Mouse (Mus musculus) liver, embryonic 14.5 days (tissue): Measurements from ENCODE around the gene Polr3h. TPM values are rescaled to one million over a fixed set of nuclear protein-coding genes. Genes with fewer than 3 reads are reported as not detected.
A peak's percentile ranks its signal among the peaks of the same experiment; 100 is the strongest.

ENCODE experiments used
- ATAC-seq: fragments of 200-750 bp; cut with Nextera tagmentation; 2 replicates; pipeline ENCODE4 v1.8.0; 2017; ENCODE audit warnings: moderate number of reproducible peaks, mild to moderate bottlenecking, moderate library complexity; ENCODE audit not compliant: insufficient read depth
- DNase-seq, 3 experiments: peaks; one replicate each; pipeline ENCODE4 v3.0.0-alpha.2; 2012 to 2013; ENCODE audit warnings: low read depth in 3 of 3, low spot score in 3 of 3
- H3K27ac ChIP-seq: fragments of 300-500 bp; sonication (generic); 2 replicates; pipeline ENCODE4 v1.5.1; 2014; ENCODE audit warnings: moderate library complexity, mild to moderate bottlenecking, control low read depth, inconsistent platforms
- H3K27me3 ChIP-seq: fragments of 300-500 bp; sonication (generic); 2 replicates; pipeline ENCODE4 v1.6.1; 2014; ENCODE audit warnings: mild to moderate bottlenecking, low read length, moderate library complexity; ENCODE audit not compliant: control insufficient read depth, insufficient read depth
- H3K36me3 ChIP-seq: fragments of 300-500 bp; sonication (generic); replicated peaks from 2 replicates; pipeline ENCODE4 v1.6.1; 2014; ENCODE audit warnings: low read depth; ENCODE audit not compliant: control insufficient read depth, insufficient read depth
- H3K4me1 ChIP-seq, 2 experiments: fragments of 200-500 bp in 1 of 2; fragments of 300-500 bp in 1 of 2; sonication (generic) in 1 of 2; replicated peaks; 2 replicates each; pipeline ENCODE4 v1.6.1; 2012 to 2014; ENCODE audit warnings: antibody characterized with exemption in 1 of 2, inconsistent platforms in 1 of 2, low read length in 1 of 2; ENCODE audit not compliant: control insufficient read depth in 2 of 2, insufficient read depth in 2 of 2
- H3K4me2 ChIP-seq: fragments of 300-500 bp; sonication (generic); 2 replicates; pipeline ENCODE4 v1.6.1; 2014; ENCODE audit warnings: low read depth, mild to moderate bottlenecking, control low read depth, moderate library complexity
- H3K4me3 ChIP-seq, 2 experiments: fragments of 200-500 bp in 1 of 2; fragments of 300-500 bp in 1 of 2; sonication (generic) in 1 of 2; 2 replicates each; pipeline ENCODE4 v1.5.1; 2012 to 2014; ENCODE audit warnings: low read depth in 2 of 2, low read length in 2 of 2, mild to moderate bottlenecking in 2 of 2, control low read depth in 1 of 2, inconsistent platforms in 1 of 2, moderate library complexity in 1 of 2; ENCODE audit not compliant: insufficient read depth in 1 of 2
- H3K9ac ChIP-seq: fragments of 300-500 bp; sonication (generic); replicated peaks from 2 replicates; pipeline ENCODE4 v1.6.1; 2014; ENCODE audit warnings: mild to moderate bottlenecking, control low read depth, moderate library complexity
- H3K9me3 ChIP-seq: fragments of 300-500 bp; sonication (generic); 2 replicates; pipeline ENCODE4 v1.6.1; 2016; ENCODE audit warnings: low read length, mixed read lengths; ENCODE audit not compliant: control insufficient read depth
- CTCF ChIP-seq: IDR thresholded peaks from 2 replicates; pipeline ENCODE4 v1.5.1; 2016; ENCODE audit warnings: antibody characterized with exemption, low read depth, control low read depth
- EP300 ChIP-seq: IDR thresholded peaks from 2 replicates; pipeline ENCODE4 v1.6.1; 2016; ENCODE audit warnings: antibody characterized with exemption, low read depth
- WGBS: fragments of 180-500 bp; shearing (Covaris S2); extraction: QIAGEN DNeasy Blood & Tissue Kit; methylation state at CpG from one replicate; pipeline ENCODE4 v1.1.7; 2014; ENCODE audit not compliant: insufficient replicate concordance; 5-methylcytosine and 5-hydroxymethylcytosine counted together
- polyA plus RNA-seq, 2 experiments: library from polyadenylated mRNA; depleted of rRNA in 1 of 2; stranded (reverse) in 1 of 2; unstranded in 1 of 2; fragments of >200 nt; fragmentation: Nextera tagmentation in 1 of 2; extraction: Ambion mirVana in 1 of 2; gene quantifications; 2 replicates each; pipeline versions ENCODE4 v1.2.1 to v1.2.3; 2012 to 2014

Polr3h gene
- polyA plus RNA-seq, 2 experiments, result 13.7 to 68.3 TPM

GRCm38 (mm10) chr15:81842275-81842674, 83.8 kb downstream of the Polr3h start:
- DNase-seq (no peak), ATAC-seq (no peak)
- TF ChIP-seq CTCF, result no peak
- TF ChIP-seq EP300, result no peak
- 66% methylated on average over 7 of the region's 7 CpGs for whole genome bisulfite sequencing
- no peak overlapping the region for H3K27ac ChIP-seq
- peaks cover 0 to 2% of the 10 kb centered on the region in 2 experiments; a peak in 1 of 4 replicates for H3K4me1 ChIP-seq
- no peak overlapping the region for H3K4me2 ChIP-seq
- H3K9ac ChIP-seq, result no peak overlapping the region
- H3K9me3 ChIP-seq, result no peaks in the 10 kb centered on the region
- H3K27me3 ChIP-seq, result no peaks in the 10 kb centered on the region
- no peak overlapping the region for H3K4me3 ChIP-seq
- no peaks in the 10 kb centered on the region for H3K36me3 ChIP-seq

GRCm38 (mm10) chr15:81840306-81840705, 85.7 kb downstream of the Polr3h start:
- no peak overlapping the region for H3K4me2 ChIP-seq
- H3K9me3 ChIP-seq, result no peaks in the 10 kb centered on the region
- peaks cover 2% of the 10 kb centered on the region; the same call in 1 of the 2 replicates for H3K27me3 ChIP-seq
- H3K4me3 ChIP-seq, result no peak overlapping the region
- no peak overlapping the region for H3K9ac ChIP-seq
- H3K4me1 ChIP-seq, result peaks cover 2 to 6% of the 10 kb centered on the region in 2 experiments; a peak in 3 of 4 replicates
- no peaks in the 10 kb centered on the region for H3K36me3 ChIP-seq
- TF ChIP-seq CTCF (no peak), EP300 (no peak)
- no peak for ATAC-seq
- DNase-seq, result no peak
- H3K27ac ChIP-seq, result no peak overlapping the region
- WGBS, result 86% methylated on average over 7 of the region's 7 CpGs

- no peaks in the 10 kb centered on the region for H3K9me3 ChIP-seq
- H3K27me3 ChIP-seq, result peaks cover 5% of the 10 kb centered on the region
- no peak overlapping the region for H3K4me3 ChIP-seq
- DNase-seq, result no peak
- WGBS, result 58% methylated on average over 5 of the region's 5 CpGs
- no peak overlapping the region for H3K27ac ChIP-seq
- H3K4me2 ChIP-seq, result no peak overlapping the region
- H3K4me1 ChIP-seq, result peaks cover 2 to 8% of the 10 kb centered on the region in 2 experiments; a peak in 3 of 4 replicates
- TF ChIP-seq EP300 (no peak), CTCF (no peak)
- no peak overlapping the region for H3K9ac ChIP-seq
- peak; percentile 55; the same call in 1 of the 2 replicates for ATAC-seq
- no peaks in the 10 kb centered on the region for H3K36me3 ChIP-seq
These were observed 86.4 kb downstream of the Polr3h start for GRCm38 (mm10) chr15:81839634-81840033.

GRCm38 (mm10) chr15:81838554-81839235, 87.3 kb downstream of the Polr3h start:
- DNase-seq (no peak), ATAC-seq (no peak)
- Histone ChIP-seq H3K4me1 (peaks cover 2 to 8% of the 10 kb centered on the region in 2 experiments; a peak in 3 of 4 replicates), H3K4me2 (no peak overlapping the region), H3K9ac (no peak overlapping the region), H3K4me3 (no peak overlapping the region), H3K27ac (no peak overlapping the region), H3K36me3 (no peaks in the 10 kb centered on the region), H3K27me3 (peaks cover 5% of the 10 kb centered on the region), H3K9me3 (no peaks in the 10 kb centered on the region)
- TF ChIP-seq CTCF (no peak), EP300 (no peak)
- 61% methylated on average over 14 of the region's 14 CpGs for WGBS

Other genes with a start within 250 kb of the Polr3h start
- 0.20 and 0.28 TPM in 2 replicates for gene Chadl, start 229.0 kb downstream of the Polr3h start, polyA plus RNA-seq (2012; rRNA removed)
- gene Chadl, start 229.0 kb downstream of the Polr3h start, polyA plus RNA-seq (2014; fragmentation: Nextera tagmentation; extraction: Ambion mirVana), result 0.25 and 0.33 TPM in 2 replicates
- gene Zc3h7b, start 181.2 kb downstream of the Polr3h start, polyA plus RNA-seq (2012; rRNA removed), result 5.2 and 5.7 TPM in 2 replicates
- gene Zc3h7b, start 181.2 kb downstream of the Polr3h start, polyA plus RNA-seq (2014; fragmentation: Nextera tagmentation; extraction: Ambion mirVana), result 4.0 and 5.3 TPM in 2 replicates
- gene Rangap1, start 180.7 kb downstream of the Polr3h start, polyA plus RNA-seq (2012; rRNA removed), result 41.5 and 50.6 TPM in 2 replicates
- 57.1 and 61.0 TPM in 2 replicates for gene Rangap1, start 180.7 kb downstream of the Polr3h start, polyA plus RNA-seq (2014; fragmentation: Nextera tagmentation; extraction: Ambion mirVana)
- 4.4 and 5.1 TPM in 2 replicates for gene Tef, start 123.8 kb downstream of the Polr3h start, polyA plus RNA-seq (2012; rRNA removed)
- 2.7 and 5.0 TPM in 2 replicates for gene Tef, start 123.8 kb downstream of the Polr3h start, polyA plus RNA-seq (2014; fragmentation: Nextera tagmentation; extraction: Ambion mirVana)
- gene Tob2, start 67.4 kb downstream of the Polr3h start, polyA plus RNA-seq (2012; rRNA removed), result 4.9 and 5.1 TPM in 2 replicates
- 5.6 and 7.2 TPM in 2 replicates for gene Tob2, start 67.4 kb downstream of the Polr3h start, polyA plus RNA-seq (2014; fragmentation: Nextera tagmentation; extraction: Ambion mirVana)
- gene Phf5a, start 54.3 kb downstream of the Polr3h start, polyA plus RNA-seq (2012; rRNA removed), result 42.3 and 72.6 TPM in 2 replicates
- gene Phf5a, start 54.3 kb downstream of the Polr3h start, polyA plus RNA-seq (2014; fragmentation: Nextera tagmentation; extraction: Ambion mirVana), result 120 and 130 TPM in 2 replicates
- 74.9 and 85.0 TPM in 2 replicates for gene Aco2, start 53.9 kb downstream of the Polr3h start, polyA plus RNA-seq (2012; rRNA removed)
- gene Aco2, start 53.9 kb downstream of the Polr3h start, polyA plus RNA-seq (2014; fragmentation: Nextera tagmentation; extraction: Ambion mirVana), result 72.1 and 80.6 TPM in 2 replicates
- 0.45 and 0.70 TPM in 2 replicates for gene Csdc2, start 10.5 kb upstream of the Polr3h start, polyA plus RNA-seq (2012; rRNA removed)
- 0.52 and 0.58 TPM in 2 replicates for gene Csdc2, start 10.5 kb upstream of the Polr3h start, polyA plus RNA-seq (2014; fragmentation: Nextera tagmentation; extraction: Ambion mirVana)
- 22.6 and 23.4 TPM in 2 replicates for gene Pmm1, start 34.7 kb upstream of the Polr3h start, polyA plus RNA-seq (2012; rRNA removed)
- gene Pmm1, start 34.7 kb upstream of the Polr3h start, polyA plus RNA-seq (2014; fragmentation: Nextera tagmentation; extraction: Ambion mirVana), result 17.6 and 21.1 TPM in 2 replicates
- gene 1700029P11Rik, start 54.3 kb upstream of the Polr3h start, polyA plus RNA-seq (2012; rRNA removed), result not detected in 2 replicates
- gene 1700029P11Rik, start 54.3 kb upstream of the Polr3h start, polyA plus RNA-seq (2014; fragmentation: Nextera tagmentation; extraction: Ambion mirVana), result not detected in 2 replicates
- 13.9 and 22.1 TPM in 2 replicates for gene Xrcc6, start 61.6 kb upstream of the Polr3h start, polyA plus RNA-seq (2012; rRNA removed)
- 52.9 and 62.3 TPM in 2 replicates for gene Xrcc6, start 61.6 kb upstream of the Polr3h start, polyA plus RNA-seq (2014; fragmentation: Nextera tagmentation; extraction: Ambion mirVana)
- 8.3 and 9.3 TPM in 2 replicates for gene Desi1, start 107.6 kb upstream of the Polr3h start, polyA plus RNA-seq (2012; rRNA removed)
- 8.6 and 11.3 TPM in 2 replicates for gene Desi1, start 107.6 kb upstream of the Polr3h start, polyA plus RNA-seq (2014; fragmentation: Nextera tagmentation; extraction: Ambion mirVana)
- 78.8 and 83.1 TPM in 2 replicates for gene Snu13, start 121.4 kb upstream of the Polr3h start, polyA plus RNA-seq (2012; rRNA removed)
- 187 TPM in 2 replicates for gene Snu13, start 121.4 kb upstream of the Polr3h start, polyA plus RNA-seq (2014; fragmentation: Nextera tagmentation; extraction: Ambion mirVana)
- not detected in 2 replicates for gene 4930407I10Rik, start 132.9 kb upstream of the Polr3h start, polyA plus RNA-seq (2012; rRNA removed)
- not detected in 2 replicates for gene 4930407I10Rik, start 132.9 kb upstream of the Polr3h start, polyA plus RNA-seq (2014; fragmentation: Nextera tagmentation; extraction: Ambion mirVana)
- not detected in 2 replicates for gene Mei1, start 143.8 kb upstream of the Polr3h start, polyA plus RNA-seq (2012; rRNA removed)
- not detected in 2 replicates for gene Mei1, start 143.8 kb upstream of the Polr3h start, polyA plus RNA-seq (2014; fragmentation: Nextera tagmentation; extraction: Ambion mirVana)
- 5.9 and 7.2 TPM in 2 replicates for gene Ccdc134, start 201.7 kb upstream of the Polr3h start, polyA plus RNA-seq (2012; rRNA removed)
- gene Ccdc134, start 201.7 kb upstream of the Polr3h start, polyA plus RNA-seq (2014; fragmentation: Nextera tagmentation; extraction: Ambion mirVana), result 5.5 and 6.6 TPM in 2 replicates
- 29.3 and 37.1 TPM in 2 replicates for gene Srebf2, start 220.9 kb upstream of the Polr3h start, polyA plus RNA-seq (2012; rRNA removed)
- gene Srebf2, start 220.9 kb upstream of the Polr3h start, polyA plus RNA-seq (2014; fragmentation: Nextera tagmentation; extraction: Ambion mirVana), result 30.8 and 35.2 TPM in 2 replicates